Mouse (Mus musculus) neural tube, embryonic 11.5 days (tissue): ENCODE measurements around the gene Fbxw4. TPM values are rescaled to one million over a fixed set of nuclear protein-coding genes. Genes with fewer than 3 reads are reported as not detected.

ENCODE experiments used
- ATAC-seq: fragments of 200-750 bp; cut with Nextera tagmentation; 2 replicates; pipeline ENCODE4 v1.8.0; 2017; ENCODE audit warnings: moderate number of reproducible peaks, mild to moderate bottlenecking, moderate TSS enrichment, moderate library complexity; ENCODE audit not compliant: insufficient read depth, low FRiP score, low TSS enrichment
- DNase-seq: peaks from one replicate; pipeline ENCODE4 v3.0.0-alpha.2; 2015; ENCODE audit warnings: low spot score
- H3K27ac ChIP-seq: fragments of 300-500 bp; sonication (generic); 2 replicates; pipeline ENCODE4 v1.5.1; 2014; ENCODE audit warnings: low read depth, mild to moderate bottlenecking, low read length
- H3K27me3 ChIP-seq: fragments of 300-500 bp; sonication (generic); 2 replicates; pipeline ENCODE4 v1.6.1; 2014; ENCODE audit warnings: mild to moderate bottlenecking, low read length, mixed read lengths; ENCODE audit not compliant: control insufficient read depth, insufficient read depth
- H3K36me3 ChIP-seq: fragments of 300-500 bp; sonication (generic); 2 replicates; pipeline ENCODE4 v1.6.1; 2014; ENCODE audit warnings: mild to moderate bottlenecking, low read length, moderate library complexity, mixed read lengths; ENCODE audit not compliant: control insufficient read depth, insufficient read depth
- H3K4me1 ChIP-seq: fragments of 300-500 bp; sonication (generic); 2 replicates; pipeline ENCODE4 v1.6.1; 2014; ENCODE audit warnings: low read length, mixed read lengths; ENCODE audit not compliant: control insufficient read depth, insufficient read depth
- H3K4me2 ChIP-seq: fragments of 300-500 bp; sonication (generic); 2 replicates; pipeline ENCODE4 v1.6.1; 2014; ENCODE audit warnings: low read depth, mild to moderate bottlenecking, moderate library complexity
- H3K4me3 ChIP-seq: fragments of 300-500 bp; sonication (generic); 2 replicates; pipeline ENCODE4 v1.5.1; 2014; ENCODE audit warnings: low read depth, low read length
- H3K9ac ChIP-seq: fragments of 300-500 bp; sonication (generic); 2 replicates; pipeline ENCODE4 v1.6.1; 2014; ENCODE audit warnings: mild to moderate bottlenecking, low read length
- H3K9me3 ChIP-seq: fragments of 300-500 bp; sonication (generic); 2 replicates; pipeline ENCODE4 v1.6.1; 2016; ENCODE audit warnings: low read length; ENCODE audit not compliant: control insufficient read depth
- WGBS: fragments of 180-500 bp; shearing (Covaris S2); extraction: QIAGEN DNeasy Blood & Tissue Kit; methylation state at CpG from one replicate; pipeline ENCODE4 v1.1.7; 2014; 5-methylcytosine and 5-hydroxymethylcytosine counted together
- polyA plus RNA-seq: library from polyadenylated mRNA; unstranded; fragments of >200 nt; fragmentation: Nextera tagmentation; extraction: Ambion mirVana; gene quantifications from 2 replicates; pipeline ENCODE4 v1.2.1, GENCODE M21; 2014

The Fbxw4 gene
- polyA plus RNA-seq, 1 experiment from 2014 or later: 4.4 TPM

- no peak for DNase-seq
- H3K27me3 ChIP-seq: no peaks in the 10 kb centered on the region
- H3K4me3 ChIP-seq: no peak overlapping the region
- no peak for ATAC-seq
- H3K9me3 ChIP-seq: no peaks in the 10 kb centered on the region
- no peak overlapping the region for H3K4me2 ChIP-seq
- 22% methylated on average over 6 of the region's 6 CpGs for WGBS
- H3K4me1 ChIP-seq: no peaks in the 10 kb centered on the region
- no peak overlapping the region for H3K27ac ChIP-seq
- no peak overlapping the region for H3K9ac ChIP-seq
- no peaks in the 10 kb centered on the region for H3K36me3 ChIP-seq
Observed at GRCm38 (mm10) chr19:45628649-45629048, 31.5 kb downstream of the Fbxw4 start.

GRCm38 (mm10) chr19:45627036-45627435 is 33.1 kb downstream of the Fbxw4 start:
- no peak overlapping the region for H3K4me2 ChIP-seq
- no peaks in the 10 kb centered on the region for H3K9me3 ChIP-seq
- H3K27me3 ChIP-seq: no peaks in the 10 kb centered on the region
- no peak overlapping the region for H3K4me3 ChIP-seq
- no peak for DNase-seq
- no peak overlapping the region for H3K9ac ChIP-seq
- H3K4me1 ChIP-seq: peaks cover 2% of the 10 kb centered on the region
- no peak for ATAC-seq
- H3K27ac ChIP-seq: no peak overlapping the region
- WGBS: 13% methylated on average over 3 of the region's 3 CpGs
- H3K36me3 ChIP-seq: no peaks in the 10 kb centered on the region

- Histone ChIP-seq H3K27ac (no peak overlapping the region), H3K9me3 (no peaks in the 10 kb centered on the region), H3K4me3 (no peak overlapping the region), H3K4me1 (peaks cover 6% of the 10 kb centered on the region), H3K9ac (no peak overlapping the region), H3K27me3 (no peaks in the 10 kb centered on the region), H3K4me2 (no peak overlapping the region), H3K36me3 (no peaks in the 10 kb centered on the region)
- 89% methylated on average over 4 of the region's 4 CpGs for WGBS
- no peak for ATAC-seq
- DNase-seq: no peak
Observed at GRCm38 (mm10) chr19:45623710-45624109, 36.4 kb downstream of the Fbxw4 start.

GRCm38 (mm10) chr19:45622144-45622543 is 38.0 kb downstream of the Fbxw4 start:
- Histone ChIP-seq H3K9ac (no peak overlapping the region), H3K9me3 (no peaks in the 10 kb centered on the region), H3K4me2 (no peak overlapping the region), H3K36me3 (no peaks in the 10 kb centered on the region), H3K4me1 (peaks cover 6% of the 10 kb centered on the region), H3K27ac (no peak overlapping the region), H3K4me3 (no peak overlapping the region), H3K27me3 (no peaks in the 10 kb centered on the region)
- WGBS: 15% methylated on average over 5 of the region's 5 CpGs
- DNase-seq (no peak), ATAC-seq (no peak)

- Histone ChIP-seq H3K4me1 (peaks cover 13% of the 10 kb centered on the region), H3K9me3 (no peaks in the 10 kb centered on the region), H3K4me3 (no peak overlapping the region), H3K27me3 (no peaks in the 10 kb centered on the region), H3K27ac (no peak overlapping the region), H3K9ac (no peak overlapping the region), H3K36me3 (no peaks in the 10 kb centered on the region), H3K4me2 (no peak overlapping the region)
- 48% methylated on average over 7 of the region's 7 CpGs for WGBS
- DNase-seq (no peak), ATAC-seq (no peak)
Observed at GRCm38 (mm10) chr19:45621061-45621460, 39.1 kb downstream of the Fbxw4 start.

GRCm38 (mm10) chr19:45619744-45620501 is 40.2 kb downstream of the Fbxw4 start:
- Histone ChIP-seq H3K9ac (no peak overlapping the region), H3K9me3 (no peaks in the 10 kb centered on the region), H3K27ac (no peak overlapping the region), H3K4me2 (no peak overlapping the region), H3K27me3 (no peaks in the 10 kb centered on the region), H3K4me1 (peaks cover 18% of the 10 kb centered on the region), H3K4me3 (no peak overlapping the region), H3K36me3 (no peaks in the 10 kb centered on the region)
- WGBS: 88% methylated on average over 14 of the region's 14 CpGs
- DNase-seq: no peak
- no peak for ATAC-seq

GRCm38 (mm10) chr19:45618184-45618583 is 41.9 kb downstream of the Fbxw4 start:
- H3K36me3 ChIP-seq: no peaks in the 10 kb centered on the region
- no peak for DNase-seq
- no peak for ATAC-seq
- WGBS: 93% methylated on average over 6 of the region's 6 CpGs
- no peaks in the 10 kb centered on the region for H3K27me3 ChIP-seq
- no peak overlapping the region for H3K4me3 ChIP-seq
- H3K4me2 ChIP-seq: no peak overlapping the region
- H3K27ac ChIP-seq: no peak overlapping the region
- no peak overlapping the region for H3K9ac ChIP-seq
- no peaks in the 10 kb centered on the region for H3K9me3 ChIP-seq
- H3K4me1 ChIP-seq: peaks cover 18% of the 10 kb centered on the region

GRCm38 (mm10) chr19:45616735-45617134 is 43.4 kb downstream of the Fbxw4 start:
- H3K9ac ChIP-seq: no peak overlapping the region
- no peak for DNase-seq
- 11% methylated on average over 7 of the region's 7 CpGs for WGBS
- H3K4me1 ChIP-seq: peaks cover 12% of the 10 kb centered on the region
- H3K4me2 ChIP-seq: no peak overlapping the region
- no peaks in the 10 kb centered on the region for H3K36me3 ChIP-seq
- ATAC-seq: no peak
- H3K9me3 ChIP-seq: no peaks in the 10 kb centered on the region
- no peak overlapping the region for H3K4me3 ChIP-seq
- no peak overlapping the region for H3K27ac ChIP-seq
- H3K27me3 ChIP-seq: no peaks in the 10 kb centered on the region

- WGBS: 25% methylated on average over 4 of the region's 4 CpGs
- H3K9me3 ChIP-seq: no peaks in the 10 kb centered on the region
- DNase-seq: no peak
- peaks cover 12% of the 10 kb centered on the region for H3K4me1 ChIP-seq
- no peak overlapping the region for H3K4me2 ChIP-seq
- no peak overlapping the region for H3K27ac ChIP-seq
- no peaks in the 10 kb centered on the region for H3K27me3 ChIP-seq
- no peak overlapping the region for H3K4me3 ChIP-seq
- H3K36me3 ChIP-seq: no peaks in the 10 kb centered on the region
- no peak overlapping the region for H3K9ac ChIP-seq
- ATAC-seq: no peak
Observed at GRCm38 (mm10) chr19:45616214-45616518, 43.9 kb downstream of the Fbxw4 start.
